Mouse (Mus musculus) intestine, embryonic 16.5 days (tissue): ENCODE measurements at regions not wholly inside any gene's neighbourhood (a gene's known extent, or its start where the extent isn't known, plus 50 kb on each side); places are given as distances from the start of the nearest gene placed in this dataset.
A peak's percentile ranks its signal among the peaks of the same experiment; 100 is the strongest.

ENCODE experiments used
- ATAC-seq: fragments of 200-750 bp; cut with Nextera tagmentation; 2 replicates; pipeline ENCODE4 v1.8.0; 2017; ENCODE audit warnings: moderate TSS enrichment, moderate library complexity
- H3K27ac ChIP-seq: fragments of 300-500 bp; sonication (generic); 2 replicates; pipeline ENCODE4 v1.5.1; 2014; ENCODE audit warnings: mild to moderate bottlenecking, low read length
- H3K27me3 ChIP-seq: fragments of 300-500 bp; sonication (generic); replicated peaks from 2 replicates; pipeline ENCODE4 v1.6.1; 2014; ENCODE audit warnings: low read length, control low read depth, mixed read lengths; ENCODE audit not compliant: control insufficient read depth, insufficient read depth
- H3K36me3 ChIP-seq: fragments of 300-500 bp; sonication (generic); 2 replicates; pipeline ENCODE4 v1.6.1; 2014; ENCODE audit warnings: low read length, control low read depth; ENCODE audit not compliant: control insufficient read depth, insufficient read depth
- H3K4me1 ChIP-seq: fragments of 300-500 bp; sonication (generic); 2 replicates; pipeline ENCODE4 v1.6.1; 2014; ENCODE audit warnings: low read length, control low read depth, mixed read lengths; ENCODE audit not compliant: control insufficient read depth, insufficient read depth
- H3K4me2 ChIP-seq: fragments of 300-500 bp; sonication (generic); 2 replicates; pipeline ENCODE4 v1.6.1; 2014; ENCODE audit warnings: low read depth, low read length, control low read depth
- H3K4me3 ChIP-seq: fragments of 300-500 bp; sonication (generic); 2 replicates; pipeline ENCODE4 v1.5.1; 2014; ENCODE audit warnings: mild to moderate bottlenecking, low read length
- H3K9ac ChIP-seq: fragments of 300-500 bp; sonication (generic); 2 replicates; pipeline ENCODE4 v1.6.1; 2014; ENCODE audit warnings: low read depth, low read length
- H3K9me3 ChIP-seq: fragments of 300-500 bp; sonication (generic); 2 replicates; pipeline ENCODE4 v1.6.1; 2016; ENCODE audit warnings: low read length, control low read depth; ENCODE audit not compliant: control insufficient read depth
- WGBS: fragments of 180-500 bp; shearing (Covaris S2); extraction: QIAGEN DNeasy Blood & Tissue Kit; methylation state at CpG from one replicate; pipeline ENCODE4 v1.1.7; 2014; 5-methylcytosine and 5-hydroxymethylcytosine counted together

DNA sequence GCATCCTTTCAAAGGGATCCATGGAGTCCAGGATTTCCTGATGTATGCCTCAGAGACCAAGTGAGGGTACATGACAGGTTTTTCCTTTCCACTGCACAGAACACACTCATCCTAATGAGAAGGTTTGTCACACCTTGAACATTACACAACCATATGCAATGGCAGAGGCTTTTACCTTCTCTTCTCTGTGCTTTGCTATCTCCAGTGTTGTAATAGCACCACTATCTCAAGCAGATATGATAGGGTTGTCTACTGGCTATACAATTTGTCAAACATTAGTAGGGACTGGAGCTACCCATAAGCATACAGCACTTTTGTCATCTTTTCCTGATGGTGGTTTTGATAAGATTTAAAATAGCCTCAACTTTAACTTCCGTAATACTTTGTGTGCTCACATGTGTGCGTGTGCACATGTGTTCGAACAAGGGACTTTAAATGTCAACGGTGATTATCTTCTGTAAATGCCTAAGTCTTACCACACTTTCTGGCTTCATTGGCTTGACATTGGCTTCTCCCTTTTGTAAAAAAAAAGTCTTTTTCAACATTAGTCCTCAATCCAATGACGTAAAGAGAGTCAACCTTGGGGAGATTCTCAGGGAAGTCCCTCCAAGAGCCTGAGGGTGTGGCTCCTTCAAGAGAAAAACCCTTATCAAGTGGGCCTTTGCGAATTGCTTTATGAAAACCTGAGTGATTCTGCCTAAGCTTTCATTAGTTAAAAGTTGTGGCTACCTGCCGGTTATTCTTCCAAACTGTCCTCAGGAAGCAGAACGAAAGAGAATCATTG lies 513.1 kb upstream of the 4930412O13Rik start:
- no peaks in the 10 kb centered on the region for H3K9me3 ChIP-seq
- H3K4me1 ChIP-seq, result no peaks in the 10 kb centered on the region
- no peak overlapping the region for H3K27ac ChIP-seq
- no peak overlapping the region for H3K4me2 ChIP-seq
- WGBS, result 83% methylated on average over 8 of the region's 8 CpGs
- H3K36me3 ChIP-seq, result no peaks in the 10 kb centered on the region
- H3K27me3 ChIP-seq, result no peaks in the 10 kb centered on the region
- no peak overlapping the region for H3K9ac ChIP-seq
- H3K4me3 ChIP-seq, result no peak overlapping the region
- peak; percentile 82 for ATAC-seq

DNA sequence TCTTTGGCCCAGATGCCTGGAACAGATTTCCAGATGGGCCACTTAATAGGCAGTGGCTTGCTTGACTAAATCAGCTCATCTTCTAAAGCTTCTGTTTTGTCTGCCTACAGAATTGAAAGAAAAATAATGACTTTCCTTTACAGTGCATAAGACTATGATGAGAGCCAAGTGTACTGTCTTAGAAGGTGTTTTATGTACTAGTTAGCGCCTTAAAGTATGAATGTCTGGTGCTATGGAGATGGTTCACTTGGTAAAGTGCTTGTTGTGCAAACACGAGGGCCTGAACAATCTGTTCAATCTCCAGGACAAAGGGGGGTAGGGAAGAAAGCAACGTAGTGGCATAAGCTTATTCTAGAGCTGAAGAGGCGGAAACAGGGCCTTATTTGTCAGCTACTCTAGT lies 511.5 kb upstream of the 4930412O13Rik start:
- H3K9me3 ChIP-seq, result no peaks in the 10 kb centered on the region
- no peaks in the 10 kb centered on the region for H3K27me3 ChIP-seq
- H3K4me1 ChIP-seq, result no peaks in the 10 kb centered on the region
- WGBS, result 68% methylated on average over 4 of the region's 4 CpGs
- no peaks in the 10 kb centered on the region for H3K36me3 ChIP-seq
- no peak overlapping the region for H3K4me3 ChIP-seq
- no peak overlapping the region for H3K4me2 ChIP-seq
- no peak for ATAC-seq
- H3K9ac ChIP-seq, result no peak overlapping the region
- H3K27ac ChIP-seq, result no peak overlapping the region

DNA sequence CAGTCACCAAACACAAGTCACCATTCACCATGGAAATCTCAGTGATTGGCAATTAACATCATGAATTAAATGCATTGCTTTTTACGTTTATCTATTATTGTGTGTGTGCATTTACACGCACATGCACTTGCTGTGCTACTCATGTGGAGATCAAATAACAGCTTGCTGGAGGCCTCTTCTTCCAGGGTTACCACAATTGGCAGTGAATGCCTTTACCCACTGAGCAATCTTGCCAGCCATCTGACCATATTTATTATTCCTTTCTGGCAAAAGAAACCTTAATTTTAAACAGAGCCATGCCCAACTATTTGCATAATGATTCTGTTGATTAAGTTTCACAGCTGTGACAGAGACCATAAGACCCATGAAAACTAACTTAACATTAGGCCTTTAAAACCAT lies 494.5 kb upstream of the 4930412O13Rik start:
- no peaks in the 10 kb centered on the region for H3K36me3 ChIP-seq
- no peaks in the 10 kb centered on the region for H3K9me3 ChIP-seq
- H3K9ac ChIP-seq, result no peak overlapping the region
- no peaks in the 10 kb centered on the region for H3K4me1 ChIP-seq
- no peak overlapping the region for H3K4me2 ChIP-seq
- WGBS, result 74% methylated on average over 2 of the region's 2 CpGs
- H3K4me3 ChIP-seq, result no peak overlapping the region
- H3K27ac ChIP-seq, result no peak overlapping the region
- no peaks in the 10 kb centered on the region for H3K27me3 ChIP-seq
- no peak for ATAC-seq

DNA sequence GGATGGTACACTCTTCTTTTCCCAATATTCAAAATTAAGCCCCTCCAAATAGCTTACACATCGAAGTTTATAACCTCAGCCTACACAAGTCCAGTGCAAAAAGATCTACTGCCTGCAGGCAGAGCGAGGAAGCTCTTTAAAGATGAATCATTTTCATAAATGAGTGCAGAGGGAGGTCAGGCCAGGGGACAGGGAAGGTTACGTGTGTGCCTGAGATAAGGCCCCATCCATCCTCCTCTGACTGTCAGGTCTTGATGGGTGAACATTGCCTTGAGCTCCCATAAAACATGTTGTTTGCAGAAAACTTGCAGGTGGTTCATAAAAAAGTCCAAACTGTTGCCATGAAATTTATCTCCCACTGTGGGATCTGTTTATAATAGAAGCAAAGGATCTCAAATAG lies 493.0 kb upstream of the 4930412O13Rik start:
- ATAC-seq, result no peak
- no peak overlapping the region for H3K27ac ChIP-seq

DNA sequence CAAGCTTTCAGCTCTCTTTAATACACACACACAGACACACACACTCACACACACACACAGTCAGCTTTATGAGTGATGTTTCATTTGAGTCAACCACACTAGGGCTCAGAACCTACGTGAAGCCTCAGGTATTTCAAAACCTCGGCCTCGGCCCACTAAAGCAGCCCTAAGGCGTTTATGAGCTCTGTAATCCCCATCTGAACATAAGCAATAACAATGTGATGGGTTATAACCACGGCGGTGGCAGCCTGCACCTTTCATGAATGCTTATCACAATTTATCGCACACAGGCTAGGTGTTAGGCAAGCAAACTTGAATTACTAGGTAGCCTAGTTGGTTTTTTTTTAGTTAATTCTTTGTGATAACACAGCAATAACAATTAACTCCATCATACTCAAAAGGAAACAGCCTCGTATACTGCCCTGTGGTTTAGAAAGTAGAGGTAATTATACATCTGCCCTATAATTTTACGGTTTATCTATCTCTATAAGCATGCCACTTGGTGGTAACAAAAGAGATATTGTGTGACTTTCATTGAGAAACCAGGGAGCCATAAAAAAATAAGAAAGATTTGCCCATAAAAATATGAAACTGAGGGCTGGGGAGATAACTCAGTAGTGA lies 485.6 kb upstream of the 4930412O13Rik start:
- 57% methylated on average over 9 of the region's 9 CpGs for WGBS
- Histone ChIP-seq H3K4me2 (no peak overlapping the region), H3K9me3 (no peaks in the 10 kb centered on the region), H3K27me3 (no peaks in the 10 kb centered on the region), H3K4me3 (no peak overlapping the region), H3K27ac (no peak overlapping the region), H3K9ac (no peak overlapping the region), H3K36me3 (no peaks in the 10 kb centered on the region), H3K4me1 (no peaks in the 10 kb centered on the region)
- peak; percentile 88 for ATAC-seq

More for the DNA sequence above, 493.0 kb upstream of the 4930412O13Rik start:
- H3K4me2 ChIP-seq, result no peak overlapping the region
- H3K4me1 ChIP-seq, result no peaks in the 10 kb centered on the region
- WGBS, result 41% methylated on average over 3 of the region's 3 CpGs
- no peaks in the 10 kb centered on the region for H3K36me3 ChIP-seq
- H3K27me3 ChIP-seq, result no peaks in the 10 kb centered on the region
- H3K9me3 ChIP-seq, result no peaks in the 10 kb centered on the region
- no peak overlapping the region for H3K4me3 ChIP-seq
- no peak overlapping the region for H3K9ac ChIP-seq

DNA sequence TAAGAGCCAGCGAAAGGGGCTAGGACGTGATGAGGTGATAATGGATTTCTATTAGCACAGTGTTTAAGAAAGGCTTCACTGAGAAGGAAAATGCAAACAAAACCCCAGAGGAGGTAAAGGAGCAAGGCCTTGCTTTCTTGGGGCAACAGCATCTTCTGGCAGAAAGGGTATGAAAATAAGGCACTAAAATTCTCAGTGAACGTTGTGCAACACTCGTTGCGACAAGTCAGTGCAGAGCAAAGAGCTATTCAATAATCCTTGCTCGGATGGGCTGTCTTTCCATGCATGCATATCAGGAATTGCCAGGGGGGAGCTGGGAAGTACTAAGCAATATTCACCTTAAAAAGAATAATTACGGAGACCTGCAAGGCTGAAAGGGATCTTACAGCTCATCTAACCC lies 479.6 kb upstream of the 4930412O13Rik start:
- Histone ChIP-seq H3K36me3 (no peaks in the 10 kb centered on the region), H3K27me3 (no peaks in the 10 kb centered on the region), H3K4me2 (no peak overlapping the region), H3K4me1 (no peaks in the 10 kb centered on the region), H3K27ac (no peak overlapping the region), H3K4me3 (no peak overlapping the region), H3K9ac (no peak overlapping the region), H3K9me3 (no peaks in the 10 kb centered on the region)
- ATAC-seq, result no peak
- 86% methylated on average over 7 of the region's 7 CpGs for WGBS

DNA sequence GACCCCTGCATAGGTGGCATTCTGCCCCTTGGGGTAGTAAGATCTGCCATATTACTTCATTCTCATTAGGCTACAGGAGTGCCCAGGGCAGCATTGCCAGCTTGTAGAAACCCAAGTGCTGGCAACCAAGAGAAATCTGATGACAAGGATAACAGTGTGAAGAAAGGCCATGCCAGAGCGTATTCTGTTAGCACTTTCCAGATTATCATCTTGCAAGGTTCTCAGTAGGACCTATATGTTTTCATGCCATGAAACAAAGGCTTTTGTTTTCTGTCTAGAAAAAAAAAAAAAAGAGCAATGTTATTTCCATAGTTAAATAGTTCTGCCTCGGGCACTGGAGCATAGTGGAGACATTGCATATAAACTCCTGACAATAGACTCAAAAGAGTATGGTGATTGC lies 478.8 kb upstream of the 4930412O13Rik start:
- H3K27ac ChIP-seq, result no peak overlapping the region

DNA sequence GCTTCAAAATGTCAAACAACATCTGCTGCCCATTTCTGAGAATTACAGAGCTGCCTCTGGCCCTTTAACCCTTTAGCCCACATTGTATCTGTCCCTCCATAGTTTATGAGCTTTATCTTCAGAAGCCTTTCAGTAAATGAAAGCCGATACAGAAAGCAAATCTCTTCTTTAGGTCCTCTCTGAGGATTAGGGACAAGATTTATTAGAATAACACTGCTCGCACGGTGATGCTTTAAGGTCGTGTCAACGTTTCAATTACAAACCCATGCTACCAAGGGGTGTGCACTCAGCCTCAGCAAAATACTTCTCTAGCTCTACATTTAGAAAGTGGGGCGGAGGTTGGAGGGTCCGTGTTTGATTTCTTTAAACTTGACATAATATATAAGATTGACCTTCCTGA lies 472.0 kb upstream of the 4930412O13Rik start:
- no peak overlapping the region for H3K4me3 ChIP-seq
- H3K9ac ChIP-seq, result no peak overlapping the region
- H3K9me3 ChIP-seq, result no peaks in the 10 kb centered on the region
- ATAC-seq, result no peak
- no peak overlapping the region for H3K4me2 ChIP-seq
- H3K36me3 ChIP-seq, result no peaks in the 10 kb centered on the region
- H3K4me1 ChIP-seq, result no peaks in the 10 kb centered on the region
- H3K27ac ChIP-seq, result no peak overlapping the region
- H3K27me3 ChIP-seq, result no peaks in the 10 kb centered on the region
- WGBS, result 44% methylated on average over 7 of the region's 7 CpGs

More for the DNA sequence above, 478.8 kb upstream of the 4930412O13Rik start:
- Histone ChIP-seq H3K9me3 (no peaks in the 10 kb centered on the region), H3K36me3 (no peaks in the 10 kb centered on the region), H3K4me1 (no peaks in the 10 kb centered on the region), H3K27me3 (no peaks in the 10 kb centered on the region), H3K4me3 (no peak overlapping the region), H3K4me2 (no peak overlapping the region), H3K9ac (no peak overlapping the region)
- ATAC-seq, result no peak
- WGBS, result 70% methylated on average over 2 of the region's 2 CpGs

DNA sequence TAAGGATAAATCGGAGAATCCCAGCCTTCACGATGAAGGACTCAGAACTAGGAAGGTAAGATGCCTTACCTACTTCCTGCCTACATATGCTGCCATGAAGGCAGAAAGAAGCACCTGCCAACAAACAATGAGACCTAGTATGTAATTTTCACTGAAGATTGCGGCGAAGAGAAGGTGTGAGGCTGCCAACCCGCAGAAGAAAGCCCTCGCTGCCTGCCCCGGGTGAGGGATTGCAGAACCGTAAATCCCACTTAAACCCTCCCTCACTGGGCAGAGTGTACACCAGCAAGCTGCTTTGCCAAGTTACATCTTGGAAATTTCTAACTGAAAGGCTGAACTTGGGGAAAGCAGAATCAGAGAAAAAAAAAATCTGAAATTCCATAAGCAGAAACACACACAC lies 458.4 kb upstream of the 4930412O13Rik start:
- H3K4me3 ChIP-seq, result no peak overlapping the region

More for the DNA sequence above, 458.4 kb upstream of the 4930412O13Rik start:
- Histone ChIP-seq H3K9me3 (no peaks in the 10 kb centered on the region), H3K36me3 (no peaks in the 10 kb centered on the region), H3K9ac (no peak overlapping the region), H3K27me3 (no peaks in the 10 kb centered on the region), H3K4me2 (no peak overlapping the region), H3K27ac (no peak overlapping the region), H3K4me1 (no peaks in the 10 kb centered on the region)
- ATAC-seq, result no peak
- WGBS, result 78% methylated on average over 8 of the region's 8 CpGs
